Mouse (Mus musculus) cerebellum, postnatal 36 days (tissue): ENCODE results near the gene Hist1h3f.

ENCODE experiments used
- DNase-seq, 2 experiments: peaks; one replicate each; pipeline ENCODE4 v3.0.0; 2021 to 2022; ENCODE audit warnings: mixed read lengths in 2 of 2

Hist1h3f gene

DNA sequence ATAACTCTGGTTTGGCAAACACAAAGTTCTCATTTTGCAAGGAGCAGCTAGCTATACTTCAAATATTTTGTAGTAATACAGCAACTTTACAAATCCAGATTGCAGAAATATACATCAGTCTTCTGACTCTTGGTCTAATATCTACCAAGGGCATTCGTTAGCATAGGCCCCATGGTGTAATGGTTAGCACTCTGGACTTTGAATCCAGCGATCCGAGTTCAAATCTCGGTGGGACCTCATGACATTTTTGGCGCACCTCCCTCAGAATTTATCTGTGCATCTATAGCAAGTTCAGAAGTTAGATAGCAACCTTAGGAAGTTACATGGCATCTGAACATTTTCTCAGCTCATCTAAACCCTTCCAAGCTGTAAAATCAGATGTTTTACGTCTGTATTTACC is 25.0 kb upstream of the Hist1h3f start:
- peak; percentile 69 to 89 for DNase-seq

DNA sequence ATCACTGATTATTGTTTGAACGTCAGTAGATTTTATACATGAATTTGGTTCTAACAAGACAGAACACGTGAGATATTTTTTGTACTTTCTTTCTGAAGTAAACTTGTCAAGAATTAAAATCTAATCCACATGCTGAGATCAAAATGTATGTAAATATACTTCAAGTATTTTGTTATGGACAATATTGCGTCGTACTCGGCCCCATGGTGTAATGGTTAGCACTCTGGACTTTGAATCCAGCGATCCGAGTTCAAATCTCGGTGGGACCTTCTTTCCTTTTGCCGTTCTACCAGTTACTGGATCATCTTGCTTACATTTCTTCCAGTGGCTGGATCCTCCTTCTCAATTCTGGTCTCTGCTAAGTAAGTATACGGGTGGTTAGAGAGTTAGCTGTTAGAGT is 24.4 kb upstream of the Hist1h3f start:
- DNase-seq = peak; percentile 69 to 86

DNA sequence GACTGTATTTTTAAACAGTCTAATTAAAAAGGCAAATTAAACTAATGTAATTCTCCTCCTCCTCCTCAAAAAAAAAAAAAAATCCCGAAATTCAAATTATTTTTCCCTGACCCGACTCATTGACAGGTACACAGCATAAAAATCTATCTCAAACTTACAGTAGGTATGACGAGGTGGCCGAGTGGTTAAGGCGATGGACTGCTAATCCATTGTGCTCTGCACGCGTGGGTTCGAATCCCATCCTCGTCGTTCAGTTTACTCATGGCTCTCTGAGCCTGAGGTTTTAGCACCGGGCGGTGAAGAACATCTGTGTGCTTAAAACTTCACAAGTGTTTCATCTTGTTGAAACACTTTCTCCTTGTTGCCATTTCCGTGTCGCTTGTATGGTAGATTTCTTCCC is 22.1 kb upstream of the Hist1h3f start:
- peak; percentile 78 to 83 for DNase-seq

DNA sequence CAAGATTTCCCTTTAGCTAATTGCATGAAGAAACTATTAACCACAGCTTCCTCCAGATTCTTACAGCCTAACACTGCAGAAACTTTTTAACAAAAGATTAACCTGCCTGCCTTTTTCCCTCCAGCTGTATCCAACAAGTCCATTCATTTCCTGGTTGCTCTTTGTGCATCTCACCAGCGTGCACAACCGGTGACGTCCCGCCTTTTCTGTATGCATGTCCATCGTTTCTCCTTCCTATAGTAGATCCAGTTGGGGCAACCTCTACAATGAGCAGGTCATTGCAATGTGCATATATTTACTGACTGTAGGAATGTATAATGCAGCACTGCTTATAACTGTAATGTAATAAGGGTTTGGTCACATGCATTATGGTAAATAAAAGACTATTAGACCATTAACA is 19.9 kb upstream of the Hist1h3f start:
- no peak for DNase-seq

DNA sequence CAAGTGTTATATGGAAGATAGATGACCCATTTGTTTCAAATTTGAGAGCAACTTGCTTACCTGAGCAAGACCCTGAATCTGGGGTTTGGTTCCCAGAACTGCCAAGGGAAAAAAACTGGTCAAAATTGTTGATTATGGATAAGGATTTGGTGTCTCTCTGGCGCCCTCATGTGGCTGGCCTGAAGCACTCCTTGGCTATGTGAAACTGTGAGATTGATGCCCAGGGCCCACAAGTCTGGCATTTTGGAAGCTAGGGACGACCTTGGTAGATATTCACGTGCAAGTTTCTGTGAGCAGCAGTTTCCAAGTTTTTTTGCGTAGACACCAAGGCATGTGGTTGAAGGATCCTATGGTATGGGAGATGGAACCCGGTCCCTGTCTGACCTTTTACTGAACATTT is 19.2 kb upstream of the Hist1h3f start:
- peak; percentile 72 to 73 for DNase-seq

DNA sequence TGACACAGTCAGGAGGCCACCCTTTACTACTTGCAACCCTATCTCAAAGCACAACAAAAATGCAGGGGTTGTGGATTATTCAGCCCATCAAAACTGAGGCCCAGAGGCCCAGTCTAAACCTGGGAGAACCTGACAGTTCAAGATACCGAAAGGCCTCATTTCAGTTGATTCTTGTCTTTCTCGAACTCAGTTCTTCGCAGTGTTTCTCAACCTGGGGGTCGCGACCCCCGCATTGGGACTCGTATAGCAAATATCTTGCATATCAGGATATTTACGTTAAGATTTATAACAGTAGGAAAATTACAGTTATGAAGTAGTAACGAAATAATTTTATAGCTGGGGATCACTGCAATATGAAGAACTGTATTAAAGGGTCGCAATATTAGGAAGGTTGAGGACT is 18.0 kb upstream of the Hist1h3f start:
- DNase-seq = no peak

DNA sequence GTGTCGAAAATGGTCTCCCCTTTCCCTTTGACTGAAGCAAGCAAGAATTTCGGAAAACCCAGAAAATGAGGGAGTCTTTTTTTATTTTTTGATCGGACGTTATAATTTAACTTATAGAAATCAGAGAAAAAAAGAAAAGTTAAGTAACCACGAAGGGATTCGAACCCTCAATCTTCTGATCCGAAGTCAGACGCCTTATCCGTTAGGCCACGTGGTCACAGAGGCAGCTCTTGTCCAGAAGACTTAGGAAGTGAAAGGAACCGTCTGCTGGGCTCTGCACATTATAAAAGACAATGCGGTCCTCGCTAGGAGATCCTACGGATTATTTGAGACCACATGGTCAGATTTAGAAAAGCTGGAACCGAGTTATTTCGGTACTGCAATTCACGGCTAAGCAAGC is 17.5 kb upstream of the Hist1h3f start:
- DNase-seq = peak; percentile 83 to 92

DNA sequence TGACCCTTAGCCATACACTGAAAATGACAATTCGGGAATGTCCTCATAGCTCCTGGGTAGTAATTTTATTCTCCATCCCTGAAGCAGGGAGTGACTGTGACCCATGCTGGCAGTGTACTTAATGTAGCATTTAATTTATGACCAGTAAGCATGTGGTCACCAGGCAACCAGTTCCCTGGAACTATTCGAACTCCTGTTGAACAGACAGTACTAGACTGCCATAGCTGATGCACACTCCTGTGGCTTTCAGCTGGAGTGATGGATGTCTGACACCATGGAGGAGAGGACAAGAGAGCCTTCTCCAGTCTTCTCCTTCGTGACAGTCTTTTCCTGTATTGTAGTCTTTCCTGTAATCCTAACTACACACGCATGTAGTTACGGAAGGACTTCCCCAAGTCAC is 14.8 kb upstream of the Hist1h3f start:
- DNase-seq = no peak

DNA sequence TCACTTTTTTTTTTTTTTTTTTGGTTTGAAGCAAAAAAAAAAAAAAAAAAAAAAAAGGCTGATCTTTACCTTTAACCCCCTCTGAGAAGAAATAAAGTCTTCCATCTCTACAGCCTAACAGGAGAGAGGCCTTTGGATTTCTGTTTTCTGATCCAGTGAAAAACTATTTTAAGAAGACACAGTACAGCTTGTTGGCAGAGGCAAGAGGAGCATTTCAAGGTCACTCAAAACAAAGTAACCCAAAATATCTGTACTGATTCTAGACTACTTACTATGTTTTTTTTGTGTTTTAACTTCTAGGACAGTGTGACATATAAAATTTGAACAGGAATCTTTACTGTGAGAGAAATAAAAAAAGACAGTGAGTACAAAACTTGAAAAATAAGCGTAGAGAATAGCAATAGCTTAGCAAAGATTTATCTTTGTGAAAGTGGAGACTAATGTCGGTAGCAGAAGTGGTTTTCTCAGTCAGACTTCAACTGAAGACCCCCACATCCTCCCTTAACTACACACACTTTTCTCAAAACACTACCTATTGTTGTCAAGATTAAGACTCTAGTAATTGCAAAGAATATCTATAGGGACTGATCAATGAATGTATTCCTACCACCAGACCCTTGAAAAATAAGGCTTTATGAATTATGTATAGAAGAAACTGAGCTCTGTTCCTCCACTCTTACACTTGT is 14.2 kb upstream of the Hist1h3f start:
- DNase-seq = no peak

DNA sequence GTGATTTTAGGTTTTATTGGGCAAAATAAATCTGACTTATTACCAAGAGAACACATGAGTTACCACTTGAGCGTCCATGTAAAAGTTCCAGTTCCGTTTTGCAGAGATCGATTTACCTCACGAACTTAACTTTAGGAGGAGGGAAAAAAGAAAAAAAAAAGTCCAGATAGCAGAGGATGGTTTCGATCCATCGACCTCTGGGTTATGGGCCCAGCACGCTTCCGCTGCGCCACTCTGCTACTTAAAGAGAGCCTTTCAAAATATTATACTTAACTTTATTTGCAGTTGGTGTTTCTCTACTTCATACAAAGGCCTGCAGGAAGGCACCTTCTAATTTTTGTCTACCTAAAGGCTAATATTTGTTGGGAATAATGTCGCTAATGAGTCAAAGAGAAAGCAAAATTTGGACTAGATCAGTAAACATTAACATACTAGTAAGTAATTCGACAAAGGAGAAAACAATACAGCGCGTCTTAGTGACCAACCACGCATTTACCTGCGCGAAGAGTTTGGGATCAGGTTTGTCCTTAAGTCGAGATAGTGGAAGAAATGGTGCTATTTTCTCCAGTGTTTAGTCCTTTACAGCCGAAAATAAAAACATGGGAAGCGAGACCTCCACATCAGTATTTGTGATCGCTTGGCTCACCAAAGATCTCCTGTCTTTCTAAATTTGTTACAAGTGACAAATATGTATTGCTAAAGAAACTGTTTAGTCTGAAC is 13.5 kb upstream of the Hist1h3f start:
- DNase-seq = peak; percentile 40 to 69

DNA sequence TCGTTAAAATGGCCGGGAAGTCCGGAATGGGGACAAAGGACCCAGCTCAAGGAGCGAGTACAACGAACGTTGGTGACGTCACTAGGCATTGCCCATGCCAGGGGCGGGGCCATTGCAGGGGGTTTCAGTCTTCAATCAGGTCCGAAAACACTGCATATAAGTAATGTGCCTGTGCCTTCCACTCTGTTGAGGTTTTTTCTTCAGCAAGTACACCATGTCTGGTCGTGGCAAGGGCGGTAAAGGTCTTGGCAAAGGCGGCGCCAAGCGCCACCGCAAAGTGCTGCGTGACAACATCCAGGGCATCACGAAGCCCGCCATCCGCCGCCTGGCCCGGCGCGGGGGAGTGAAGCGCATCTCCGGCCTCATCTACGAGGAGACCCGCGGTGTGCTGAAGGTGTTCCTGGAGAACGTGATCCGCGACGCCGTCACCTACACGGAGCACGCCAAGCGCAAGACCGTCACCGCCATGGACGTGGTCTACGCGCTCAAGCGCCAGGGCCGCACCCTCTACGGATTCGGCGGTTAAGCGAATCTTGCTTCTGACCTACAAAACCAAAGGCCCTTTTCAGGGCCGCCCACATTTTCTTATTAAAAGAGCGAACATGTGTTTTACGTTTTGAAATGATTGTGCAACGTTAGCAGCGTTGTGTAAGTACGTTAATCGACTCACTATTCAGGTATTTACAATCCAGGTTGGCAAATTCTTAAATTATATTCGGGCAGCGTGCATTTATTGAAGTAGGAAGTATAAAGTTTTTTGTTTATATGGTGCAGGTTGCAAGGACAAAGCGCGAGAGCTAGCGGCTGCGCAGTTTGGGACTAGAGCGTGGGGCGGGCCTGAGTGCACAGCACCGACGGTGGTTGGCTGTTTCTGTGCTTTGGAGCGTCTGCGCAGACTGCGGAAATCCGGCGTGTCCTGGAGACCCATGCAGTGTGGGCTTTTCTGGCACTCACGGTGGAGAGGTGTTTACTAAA is 12.7 kb upstream of the Hist1h3f start, which contains the start of gene Hist1h4h:
Gene Hist1h4h (plus strand): TSS at position 150 of the 975 bp plus-strand sequence.
- DNase-seq = peak; percentile 95 to 97

DNA sequence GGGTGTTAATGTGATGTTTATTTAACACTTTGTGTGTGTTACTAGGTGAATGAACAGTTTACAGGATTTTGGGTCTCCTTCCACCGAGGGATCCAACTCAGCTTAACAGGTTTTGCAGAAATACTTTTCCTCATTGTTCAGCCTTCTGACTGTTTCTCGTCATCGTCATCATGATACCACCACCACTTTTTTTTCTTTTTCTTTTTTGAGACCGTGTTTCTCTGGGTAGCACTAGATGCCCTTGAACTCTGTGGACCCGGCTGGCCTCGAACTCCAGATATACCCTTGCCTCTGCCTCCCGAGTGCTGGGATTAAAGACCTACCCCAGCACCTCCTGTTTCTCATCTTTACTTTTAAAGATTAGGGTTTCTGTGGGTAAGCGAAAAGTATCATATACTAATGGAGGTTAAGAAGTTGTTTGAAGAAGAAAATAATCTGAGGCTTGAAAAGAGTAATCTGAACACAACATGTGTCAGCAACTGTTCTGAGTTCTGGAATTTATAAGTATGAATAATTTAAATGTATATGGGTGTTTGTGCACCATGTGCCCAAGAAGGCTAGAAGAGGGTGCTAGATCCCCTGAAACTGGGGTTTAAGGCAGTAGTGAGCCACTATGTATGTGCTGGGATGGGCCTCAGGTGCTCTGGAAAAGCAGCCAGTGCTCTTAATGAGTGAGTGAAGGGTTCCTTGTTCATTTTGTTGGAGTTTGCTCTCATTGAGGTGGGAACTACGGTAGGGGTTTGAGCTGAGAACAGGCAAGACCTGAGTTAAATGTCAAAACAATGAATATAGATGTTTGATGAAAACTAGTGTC is 11.4 kb upstream of the Hist1h3f start:
- no peak for DNase-seq

DNA sequence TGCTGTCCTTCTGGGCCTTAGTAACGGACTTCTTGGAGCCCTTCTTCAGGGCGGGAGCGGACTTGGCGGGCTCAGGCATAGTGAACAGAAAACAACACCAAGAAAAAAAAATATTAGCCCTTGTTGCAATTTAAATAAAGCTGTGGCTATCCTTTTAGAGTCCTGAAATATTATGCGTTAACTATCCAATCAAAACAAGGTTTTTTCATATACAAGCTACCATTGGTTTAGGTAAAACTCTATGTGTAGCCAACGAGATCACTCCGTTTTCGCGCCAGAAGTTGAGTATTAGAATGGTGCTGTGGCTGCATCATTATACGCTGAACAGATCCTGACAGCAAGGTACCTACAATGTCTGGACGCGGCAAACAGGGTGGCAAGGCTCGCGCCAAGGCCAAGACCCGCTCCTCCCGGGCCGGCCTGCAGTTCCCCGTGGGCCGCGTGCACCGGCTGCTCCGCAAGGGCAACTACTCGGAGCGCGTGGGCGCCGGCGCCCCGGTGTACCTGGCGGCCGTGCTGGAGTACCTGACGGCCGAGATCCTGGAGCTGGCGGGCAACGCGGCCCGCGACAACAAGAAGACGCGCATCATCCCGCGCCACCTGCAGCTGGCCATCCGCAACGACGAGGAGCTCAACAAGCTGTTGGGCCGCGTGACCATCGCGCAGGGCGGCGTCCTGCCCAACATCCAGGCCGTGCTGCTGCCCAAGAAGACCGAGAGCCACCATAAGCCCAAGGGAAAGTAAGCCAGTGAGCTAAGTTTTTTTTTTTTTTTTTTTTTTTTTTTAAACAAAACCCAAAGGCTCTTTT is 10.1 kb upstream of the Hist1h3f start, which contains the start of gene Hist1h2af:
Gene Hist1h2af (plus strand): TSS at position 347 of the 808 bp plus-strand sequence.
- peak; percentile 59 to 70 for DNase-seq

DNA sequence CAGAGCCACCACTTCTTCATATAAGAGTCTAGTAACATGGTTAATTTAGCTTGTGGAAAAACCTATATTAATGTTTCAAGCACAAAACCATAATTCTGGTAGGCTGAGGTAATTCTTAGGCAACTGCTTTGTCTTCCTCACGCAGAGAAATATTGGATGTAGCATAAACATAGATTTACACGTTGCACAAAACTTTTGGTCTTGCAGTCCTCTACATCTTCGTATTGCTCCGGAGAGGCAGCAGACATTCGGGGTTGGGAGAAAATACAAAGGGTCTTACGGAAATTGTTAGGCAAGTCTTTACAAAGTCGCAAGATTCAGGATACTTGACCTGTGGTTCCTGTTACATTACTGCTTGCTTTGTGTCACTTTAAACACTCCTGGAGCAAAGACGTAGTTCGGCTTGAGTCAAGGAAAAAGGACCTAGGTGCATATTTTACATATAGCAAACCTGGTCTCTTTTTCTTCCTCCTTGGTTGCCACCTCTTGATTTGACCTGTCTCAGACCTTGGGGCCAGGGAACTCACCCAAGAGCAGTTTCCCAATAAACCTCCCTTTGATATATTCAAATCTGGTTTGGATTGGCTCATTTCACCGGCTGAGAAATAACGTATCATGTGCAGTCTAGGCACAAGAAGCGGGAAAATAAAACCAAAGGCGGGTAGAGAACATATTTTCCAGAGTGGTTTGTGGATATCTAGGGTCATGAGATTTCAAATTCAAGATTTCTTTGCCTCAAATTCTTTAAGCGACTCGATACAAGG is 9.3 kb upstream of the Hist1h3f start:
- no peak for DNase-seq

DNA sequence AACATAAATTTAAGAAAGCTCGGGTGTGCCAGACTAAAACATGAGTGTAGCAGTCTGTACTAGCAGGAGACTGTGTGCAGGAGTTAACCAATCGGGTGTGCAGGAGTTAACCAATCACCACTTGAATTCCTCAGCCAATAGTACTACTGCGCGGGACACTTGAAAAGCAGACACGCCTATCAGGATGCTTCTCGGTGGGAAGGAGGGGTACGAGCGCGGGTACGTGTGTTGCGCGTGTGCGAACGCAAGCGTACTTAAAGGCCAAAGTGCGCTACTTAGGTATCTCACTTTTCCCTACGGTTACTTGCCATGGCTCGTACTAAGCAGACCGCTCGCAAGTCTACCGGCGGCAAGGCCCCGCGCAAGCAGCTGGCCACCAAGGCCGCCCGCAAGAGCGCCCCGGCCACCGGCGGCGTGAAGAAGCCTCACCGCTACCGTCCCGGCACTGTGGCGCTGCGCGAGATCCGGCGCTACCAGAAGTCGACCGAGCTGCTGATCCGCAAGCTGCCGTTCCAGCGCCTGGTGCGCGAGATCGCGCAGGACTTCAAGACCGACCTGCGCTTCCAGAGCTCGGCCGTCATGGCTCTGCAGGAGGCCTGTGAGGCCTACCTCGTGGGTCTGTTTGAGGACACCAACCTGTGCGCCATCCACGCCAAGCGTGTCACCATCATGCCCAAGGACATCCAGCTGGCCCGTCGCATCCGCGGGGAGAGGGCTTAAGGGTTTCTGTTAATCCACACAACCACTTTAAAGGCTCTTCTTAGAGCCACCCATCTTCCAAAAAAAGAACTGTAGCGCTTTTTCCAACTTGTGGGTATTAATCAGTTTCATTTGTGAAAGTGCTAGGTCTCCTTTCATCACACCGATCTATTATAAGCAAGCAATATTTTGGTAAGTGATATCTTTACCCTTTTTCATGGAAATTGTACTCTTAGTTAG is 8.4 kb upstream of the Hist1h3f start, which contains the start of gene Hist1h3g:
Gene Hist1h3g (plus strand): TSS at position 286 of the 939 bp plus-strand sequence.
- peak; percentile 79 to 88 for DNase-seq

DNA sequence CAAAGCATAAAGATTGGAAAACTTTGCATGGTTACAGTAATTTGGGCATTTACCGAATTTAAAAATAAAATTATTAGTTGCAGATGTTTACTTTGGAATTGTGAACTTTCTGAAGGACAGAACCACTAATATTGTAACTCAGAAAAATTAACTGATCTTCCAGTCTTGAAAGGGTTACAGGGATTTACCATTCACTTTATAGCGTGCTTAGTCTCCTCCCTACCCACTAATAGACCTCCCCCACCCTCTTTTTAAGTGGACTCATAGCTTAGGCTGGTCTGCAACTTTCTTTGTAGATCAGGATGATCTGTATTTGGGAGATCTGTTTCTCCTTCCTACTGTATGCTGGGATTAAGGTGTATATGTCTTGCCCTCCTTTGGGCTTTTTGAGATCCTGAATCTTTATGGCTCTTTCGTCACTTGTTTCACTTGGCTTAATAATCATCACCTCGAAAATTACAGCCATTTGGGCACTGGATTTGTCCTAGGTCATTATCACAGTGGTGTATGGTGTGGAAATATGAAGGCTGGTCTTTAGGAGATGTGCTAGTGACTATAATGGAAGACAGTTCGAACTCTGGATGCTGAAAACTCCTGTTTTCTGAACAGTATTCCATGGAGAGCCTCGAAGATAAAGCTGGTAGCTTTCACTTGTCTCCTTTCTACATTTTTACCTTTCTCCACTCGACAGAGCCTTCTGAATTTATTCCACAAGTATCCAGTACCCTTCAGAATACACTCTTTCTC is 7.6 kb upstream of the Hist1h3f start:
- no peak for DNase-seq

DNA sequence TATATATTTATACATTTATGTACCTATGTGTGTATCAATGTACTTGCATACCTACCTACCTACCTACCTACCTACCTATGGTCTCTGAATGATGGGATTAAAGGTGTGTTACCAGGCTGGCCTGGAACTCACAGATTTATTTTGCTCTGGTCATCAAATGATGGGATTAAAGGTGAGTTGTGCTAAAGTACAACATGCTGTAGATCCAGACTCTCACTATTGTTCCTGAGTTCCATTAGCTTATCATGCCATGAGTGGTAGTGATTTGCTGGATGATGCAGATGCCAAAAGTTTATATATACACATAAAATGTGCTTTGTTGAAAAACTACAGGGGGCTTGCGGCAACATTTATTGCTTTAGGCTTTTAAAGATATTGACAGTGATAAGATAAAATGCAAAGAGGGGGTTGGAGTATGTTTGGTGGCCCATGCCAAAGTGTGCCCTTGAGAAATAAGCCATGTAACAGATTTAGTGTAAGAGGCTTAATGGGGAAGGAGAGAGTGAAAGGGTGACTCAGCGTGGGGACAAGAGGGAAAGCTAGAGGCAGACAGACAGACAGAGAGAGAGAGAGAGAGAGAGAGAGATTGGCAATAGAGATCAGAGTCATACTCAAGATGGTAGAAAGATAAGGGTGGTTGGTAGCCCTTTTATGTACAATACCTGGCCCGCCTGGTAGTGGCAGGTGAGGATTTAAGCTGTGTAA is 6.7 kb upstream of the Hist1h3f start:
- DNase-seq = no peak

DNA sequence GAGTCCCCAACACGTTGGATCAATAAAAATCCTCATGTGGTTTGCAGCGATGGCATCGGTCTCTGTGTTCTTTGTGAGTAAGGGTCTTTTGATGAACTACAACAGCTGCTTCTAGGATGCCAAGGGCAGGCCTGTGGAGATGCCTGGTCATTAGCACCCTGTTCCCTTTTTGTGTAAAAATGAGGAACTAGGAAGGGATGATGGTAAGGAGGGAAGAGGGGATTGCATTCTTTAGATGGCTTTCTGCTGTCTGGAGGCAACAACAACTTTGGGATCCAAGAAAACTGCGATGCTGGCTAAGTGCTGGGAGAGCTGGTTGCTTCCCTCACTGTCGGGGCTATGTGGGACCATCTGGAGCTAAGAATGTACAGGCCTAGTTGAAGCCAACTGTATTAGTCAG is 5.6 kb upstream of the Hist1h3f start:
- DNase-seq = no peak
